Mouse (Mus musculus) cerebellum, adult 11-12 months (tissue): ENCODE data around the gene Sobp.

Source experiments
- DNase-seq: peaks from one replicate; pipeline ENCODE4 v3.0.0; 2022

Sobp gene

GRCm38 (mm10) chr10:43155046-43155560 is 19.2 kb downstream of the Sobp start:
- DNase-seq, result no peak

GRCm38 (mm10) chr10:43152643-43153042 is 21.7 kb downstream of the Sobp start:
- no peak for DNase-seq

- DNase-seq, result no peak
Observed at GRCm38 (mm10) chr10:43148456-43148855, 25.9 kb downstream of the Sobp start.

- no peak for DNase-seq
Observed at GRCm38 (mm10) chr10:43143173-43143572, 31.2 kb downstream of the Sobp start.

- DNase-seq, result no peak
Observed at GRCm38 (mm10) chr10:43134027-43134426, 40.3 kb downstream of the Sobp start.

GRCm38 (mm10) chr10:43128750-43129149 is 45.6 kb downstream of the Sobp start:
- DNase-seq, result no peak

- DNase-seq, result no peak
Observed at GRCm38 (mm10) chr10:43124561-43124960, 49.8 kb downstream of the Sobp start.

GRCm38 (mm10) chr10:43124156-43124555 is 50.2 kb downstream of the Sobp start:
- no peak for DNase-seq

GRCm38 (mm10) chr10:43123422-43123821 is 50.9 kb downstream of the Sobp start:
- no peak for DNase-seq

- DNase-seq, result no peak
Observed at GRCm38 (mm10) chr10:43120688-43121450, 53.5 kb downstream of the Sobp start.

GRCm38 (mm10) chr10:43116083-43116927 is 58.0 kb downstream of the Sobp start:
- no peak for DNase-seq

GRCm38 (mm10) chr10:43112296-43112695 is 62.0 kb downstream of the Sobp start:
- no peak for DNase-seq

GRCm38 (mm10) chr10:43106616-43107015 is 67.7 kb downstream of the Sobp start:
- no peak for DNase-seq

- no peak for DNase-seq
Observed at GRCm38 (mm10) chr10:43106196-43106595, 68.1 kb downstream of the Sobp start.

GRCm38 (mm10) chr10:43100513-43100912 is 73.8 kb downstream of the Sobp start:
- DNase-seq, result no peak

GRCm38 (mm10) chr10:43099229-43099628 is 75.1 kb downstream of the Sobp start:
- no peak for DNase-seq

- no peak for DNase-seq
Observed at GRCm38 (mm10) chr10:43097755-43098154, 76.6 kb downstream of the Sobp start.

GRCm38 (mm10) chr10:43096614-43097013 is 77.7 kb downstream of the Sobp start:
- no peak for DNase-seq

GRCm38 (mm10) chr10:43094537-43094936 is 79.8 kb downstream of the Sobp start:
- no peak for DNase-seq

- DNase-seq, result no peak
Observed at GRCm38 (mm10) chr10:43093440-43093839, 80.9 kb downstream of the Sobp start.

GRCm38 (mm10) chr10:43090040-43090439 is 84.3 kb downstream of the Sobp start:
- no peak for DNase-seq

GRCm38 (mm10) chr10:43087421-43087820 is 86.9 kb downstream of the Sobp start:
- no peak for DNase-seq

GRCm38 (mm10) chr10:43086888-43087287 is 87.4 kb downstream of the Sobp start:
- DNase-seq, result no peak

- no peak for DNase-seq
Observed at GRCm38 (mm10) chr10:43084087-43084366, 90.3 kb downstream of the Sobp start.
